Mouse (Mus musculus): ENCODE data around the gene Glrx3. TPM values are rescaled to one million over a fixed set of nuclear protein-coding genes. Genes with fewer than 3 reads are reported as not detected.

Gene Glrx3
- polyA plus RNA-seq, 1 experiment, result 6.8 TPM

DNA sequence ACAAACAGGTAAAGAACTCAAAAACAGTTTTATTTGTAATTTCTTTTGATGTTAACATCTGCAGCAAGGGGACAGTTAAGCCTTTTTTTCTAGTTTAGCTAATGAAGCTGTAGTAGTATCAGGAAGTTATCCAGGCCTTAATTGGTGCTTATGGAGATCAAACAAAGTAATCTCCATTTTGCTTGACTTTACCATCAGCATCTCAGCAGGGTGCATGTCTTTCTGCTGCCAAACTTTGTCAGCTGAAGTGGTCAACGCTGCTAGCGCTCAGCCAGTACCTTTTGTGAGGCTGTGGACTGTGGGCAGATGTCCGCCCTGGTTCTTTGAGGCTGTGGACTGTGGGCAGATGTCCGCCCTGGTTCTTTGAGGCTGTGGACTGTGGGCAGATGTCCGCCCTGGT lies 24.0 kb downstream of the Glrx3 start:
- Histone ChIP-seq H3K27me3 (ENCODE audit: control insufficient read depth) (no peaks in the 10 kb centered on the region), H3K9me3 (ENCODE audit: control insufficient read depth, low read length) (no peaks in the 10 kb centered on the region), H3K4me3 (replicated peaks) (no peak overlapping the region), H3K4me1 (ENCODE audit: control insufficient read depth) (no peaks in the 10 kb centered on the region), H3K36me3 (ENCODE audit: control insufficient read depth) (peaks cover 71% of the 10 kb centered on the region)
- TF ChIP-seq GATA1 (IDR thresholded peaks at IDR 0.05; ENCODE audit: low read length), result no peak
- no peak for TF ChIP-seq TAL1 (IDR thresholded peaks at IDR 0.05; ENCODE audit: low read length)

GRCm38 (mm10) chr7:137468174-137468573 lies 30.8 kb downstream of the Glrx3 start:
- Histone ChIP-seq H3K4me1 (ENCODE audit: control insufficient read depth) (no peaks in the 10 kb centered on the region), H3K4me3 (replicated peaks) (no peak overlapping the region), H3K27me3 (ENCODE audit: control insufficient read depth) (no peaks in the 10 kb centered on the region), H3K36me3 (ENCODE audit: control insufficient read depth) (peaks cover 40% of the 10 kb centered on the region), H3K9me3 (ENCODE audit: control insufficient read depth, low read length) (no peaks in the 10 kb centered on the region)
- no peak for TF ChIP-seq GATA1 (IDR thresholded peaks at IDR 0.05; ENCODE audit: low read length)

- Histone ChIP-seq H3K9me3 (ENCODE audit: control insufficient read depth, low read length) (no peaks in the 10 kb centered on the region), H3K36me3 (ENCODE audit: control insufficient read depth) (peaks cover 14% of the 10 kb centered on the region), H3K4me3 (replicated peaks) (no peak overlapping the region), H3K4me1 (ENCODE audit: control insufficient read depth) (no peaks in the 10 kb centered on the region), H3K27me3 (ENCODE audit: control insufficient read depth) (peaks cover 3% of the 10 kb centered on the region; the same call in 1 of the 2 replicates)
- TF ChIP-seq TAL1 (IDR thresholded peaks at IDR 0.05; ENCODE audit: low read length), result no peak
- TF ChIP-seq GATA1 (IDR thresholded peaks at IDR 0.05; ENCODE audit: low read length), result no peak
These were observed 34.2 kb downstream of the Glrx3 start for GRCm38 (mm10) chr7:137471431-137472120.

- no peak overlapping the region for H3K4me3 ChIP-seq (replicated peaks)
- no peaks in the 10 kb centered on the region for H3K9me3 ChIP-seq (ENCODE audit: control insufficient read depth, low read length)
- H3K4me1 ChIP-seq (ENCODE audit: control insufficient read depth), result no peaks in the 10 kb centered on the region
- TF ChIP-seq TAL1 (IDR thresholded peaks at IDR 0.05; ENCODE audit: low read length) (no peak), GATA1 (IDR thresholded peaks at IDR 0.05; ENCODE audit: low read length) (no peak)
- H3K27me3 ChIP-seq (ENCODE audit: control insufficient read depth), result peaks cover 3% of the 10 kb centered on the region; the same call in 1 of the 2 replicates
- peaks cover 11% of the 10 kb centered on the region for H3K36me3 ChIP-seq (ENCODE audit: control insufficient read depth)
These were observed 34.7 kb downstream of the Glrx3 start for GRCm38 (mm10) chr7:137472149-137472548.

DNA sequence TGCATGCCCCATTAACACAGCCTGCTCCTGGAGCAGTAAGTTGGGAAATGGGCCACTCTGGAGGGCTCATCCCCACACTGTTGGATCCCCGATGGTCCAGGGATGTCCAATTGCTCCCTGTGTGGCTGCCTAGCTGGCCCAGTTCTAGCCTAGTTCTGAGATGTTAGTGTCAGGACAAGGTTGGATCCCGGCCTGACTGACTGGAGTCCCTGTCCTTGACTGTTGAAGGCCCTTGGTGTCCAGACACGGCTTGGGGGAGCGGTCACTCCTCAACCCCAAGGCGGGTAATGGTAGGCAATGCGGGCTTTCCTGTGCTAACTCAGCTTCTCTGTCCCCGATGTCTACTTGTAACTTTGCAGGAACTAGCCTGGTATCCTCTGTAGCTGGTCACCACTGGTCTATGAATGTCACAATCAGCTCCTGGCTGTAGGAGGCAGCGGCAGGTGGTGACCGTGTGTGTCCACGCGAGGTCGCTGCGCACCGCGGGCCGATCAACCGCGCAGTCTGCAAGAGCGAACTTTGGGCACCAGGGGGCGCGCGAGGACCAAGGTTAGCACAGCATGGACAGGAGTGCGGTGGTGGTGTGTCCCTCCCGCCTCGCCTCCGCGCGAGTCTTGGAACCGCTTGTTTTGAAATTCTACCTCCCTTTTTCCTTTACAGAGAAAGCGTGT lies 40.7 kb downstream of the Glrx3 start:
- TF ChIP-seq GATA1 (IDR thresholded peaks at IDR 0.05; ENCODE audit: low read length) (no peak), TAL1 (IDR thresholded peaks at IDR 0.05; ENCODE audit: low read length) (no peak)
- Histone ChIP-seq H3K4me3 (replicated peaks) (no peak overlapping the region), H3K36me3 (ENCODE audit: control insufficient read depth) (no peaks in the 10 kb centered on the region), H3K27me3 (ENCODE audit: control insufficient read depth) (peaks cover 3% of the 10 kb centered on the region; the same call in 1 of the 2 replicates), H3K9me3 (ENCODE audit: control insufficient read depth, low read length) (no peaks in the 10 kb centered on the region), H3K4me1 (ENCODE audit: control insufficient read depth) (peaks cover 8% of the 10 kb centered on the region)

GRCm38 (mm10) chr7:137478621-137478982 lies 41.2 kb downstream of the Glrx3 start:
- H3K36me3 ChIP-seq (ENCODE audit: control insufficient read depth), result no peaks in the 10 kb centered on the region
- TF ChIP-seq TAL1 (IDR thresholded peaks at IDR 0.05; ENCODE audit: low read length), result no peak
- TF ChIP-seq GATA1 (IDR thresholded peaks at IDR 0.05; ENCODE audit: low read length), result no peak
- peaks cover 8% of the 10 kb centered on the region for H3K4me1 ChIP-seq (ENCODE audit: control insufficient read depth)
- H3K4me3 ChIP-seq (replicated peaks), result no peak overlapping the region
- H3K9me3 ChIP-seq (ENCODE audit: control insufficient read depth, low read length), result no peaks in the 10 kb centered on the region
- H3K27me3 ChIP-seq (ENCODE audit: control insufficient read depth), result peaks cover 3% of the 10 kb centered on the region; the same call in 1 of the 2 replicates

DNA sequence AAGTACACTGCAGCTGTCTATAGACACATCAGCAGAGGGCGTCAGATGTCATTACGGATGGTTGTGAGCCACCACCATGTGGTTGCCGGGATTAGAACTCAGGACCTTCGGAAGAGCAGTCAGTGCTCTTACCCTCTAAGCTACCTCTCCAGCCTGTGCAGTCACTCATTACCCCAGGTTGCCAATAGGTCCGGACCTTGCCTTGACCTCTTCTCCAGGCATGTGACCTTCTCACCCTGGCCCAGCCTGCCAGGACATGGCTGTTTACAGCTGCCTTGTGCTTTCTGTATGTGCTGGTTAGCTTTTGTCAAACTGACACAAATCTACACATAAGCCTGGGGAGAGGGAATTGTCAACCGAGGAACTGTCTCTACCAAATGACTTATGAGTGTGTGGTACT lies 43.4 kb downstream of the Glrx3 start:
- TF ChIP-seq TAL1 (IDR thresholded peaks at IDR 0.05; ENCODE audit: low read length), result no peak
- no peak for TF ChIP-seq GATA1 (IDR thresholded peaks at IDR 0.05; ENCODE audit: low read length)
- Histone ChIP-seq H3K9me3 (ENCODE audit: control insufficient read depth, low read length) (no peaks in the 10 kb centered on the region), H3K4me3 (replicated peaks) (no peak overlapping the region)

DNA sequence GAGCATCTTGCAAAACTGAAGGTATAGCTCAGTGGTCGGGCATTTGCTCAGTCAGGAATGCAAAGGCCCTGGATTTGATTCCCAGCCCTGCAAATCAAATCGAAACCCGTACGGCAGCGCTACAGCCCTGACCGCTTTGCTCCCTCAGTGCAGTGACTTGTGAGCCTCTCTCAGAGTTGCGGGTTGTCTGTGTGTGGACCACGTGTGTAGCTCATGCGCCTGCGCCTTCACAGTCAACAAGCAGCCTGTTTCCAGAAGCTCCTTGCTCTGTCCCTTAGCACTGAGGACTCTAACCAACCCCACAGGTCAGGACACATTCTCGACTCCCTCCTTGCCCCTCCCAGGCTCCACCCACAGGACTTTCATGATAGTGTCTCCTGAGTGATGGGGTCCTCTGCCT lies 46.6 kb downstream of the Glrx3 start:
- no peaks in the 10 kb centered on the region for H3K4me1 ChIP-seq (ENCODE audit: control insufficient read depth)
- H3K4me3 ChIP-seq (replicated peaks), result no peak overlapping the region
- H3K9me3 ChIP-seq (ENCODE audit: control insufficient read depth, low read length), result no peaks in the 10 kb centered on the region
- no peaks in the 10 kb centered on the region for H3K27me3 ChIP-seq (ENCODE audit: control insufficient read depth)
- TF ChIP-seq TAL1 (IDR thresholded peaks at IDR 0.05; ENCODE audit: low read length) (no peak), GATA1 (IDR thresholded peaks at IDR 0.05; ENCODE audit: low read length) (no peak)
- no peaks in the 10 kb centered on the region for H3K36me3 ChIP-seq (ENCODE audit: control insufficient read depth)

More for the DNA sequence above, 43.4 kb downstream of the Glrx3 start:
- Histone ChIP-seq H3K27me3 (ENCODE audit: control insufficient read depth) (no peaks in the 10 kb centered on the region), H3K36me3 (ENCODE audit: control insufficient read depth) (no peaks in the 10 kb centered on the region), H3K4me1 (ENCODE audit: control insufficient read depth) (peaks cover 8% of the 10 kb centered on the region)

GRCm38 (mm10) chr7:137488391-137488790 lies 51.0 kb downstream of the Glrx3 start:
- Histone ChIP-seq H3K27me3 (ENCODE audit: control insufficient read depth) (no peaks in the 10 kb centered on the region), H3K4me1 (ENCODE audit: control insufficient read depth) (no peaks in the 10 kb centered on the region), H3K4me3 (replicated peaks) (no peak overlapping the region), H3K9me3 (ENCODE audit: control insufficient read depth, low read length) (no peaks in the 10 kb centered on the region), H3K36me3 (ENCODE audit: control insufficient read depth) (no peaks in the 10 kb centered on the region)
- TF ChIP-seq GATA1 (IDR thresholded peaks at IDR 0.05; ENCODE audit: low read length), result no peak
- TF ChIP-seq TAL1 (IDR thresholded peaks at IDR 0.05; ENCODE audit: low read length), result no peak

All from erythroblast, embryonic 14.5 days (primary cell).